Mouse (Mus musculus): ENCODE results near the gene Acsl4. TPM values are rescaled to one million over a fixed set of nuclear protein-coding genes. Genes with fewer than 3 reads are reported as not detected.

Acsl4 gene
- polyA plus RNA-seq, 1 experiment from 2014 or later = 13.5 TPM

GRCm38 (mm10) chrX:142325760-142326159, 64.6 kb downstream of the Acsl4 start:
- Histone ChIP-seq H3K4me1 (ENCODE audit: control insufficient read depth, insufficient read depth, low read length) (no peaks in the 10 kb centered on the region), H3K9me3 (replicated peaks; ENCODE audit: control insufficient read depth, low read length) (no peaks in the 10 kb centered on the region), H3K36me3 (ENCODE audit: control insufficient read depth, insufficient read depth) (no peaks in the 10 kb centered on the region), H3K9ac (ENCODE audit: low read length) (no peak overlapping the region), H3K27ac (ENCODE audit: low read length) (no peak overlapping the region), H3K27me3 (ENCODE audit: control insufficient read depth, insufficient read depth, low read length) (no peaks in the 10 kb centered on the region), H3K4me2 (ENCODE audit: low read depth, low read length) (no peak overlapping the region), H3K4me3 (ENCODE audit: low read length) (no peak overlapping the region)
- 70% methylated on average over 2 of the region's 2 CpGs for WGBS
- no peak for ATAC-seq (replicated peaks; ENCODE audit: extremely low read depth, insufficient read depth, low FRiP score)

DNA sequence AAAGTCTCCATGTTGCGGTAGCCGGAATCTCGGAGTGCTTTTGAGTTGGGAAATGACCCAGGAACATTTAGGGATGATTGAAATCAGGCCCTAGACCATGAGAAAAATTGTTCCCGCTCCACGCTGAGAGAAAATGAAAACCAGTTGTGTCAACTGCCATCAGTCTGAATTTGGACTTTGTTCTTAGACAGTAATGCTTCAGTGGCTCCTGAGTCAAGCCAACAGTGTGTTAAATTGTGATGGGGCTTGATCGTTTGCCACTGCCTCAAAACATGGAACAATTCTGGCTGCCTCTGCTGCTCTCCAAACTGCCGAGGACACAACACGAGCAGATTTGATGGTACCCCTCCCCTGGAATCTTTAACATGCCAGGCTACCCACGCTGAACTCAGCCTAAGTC, 74.2 kb downstream of the Acsl4 start:
- Histone ChIP-seq H3K4me1 (ENCODE audit: control insufficient read depth, insufficient read depth, low read length) (no peaks in the 10 kb centered on the region), H3K4me3 (ENCODE audit: low read length) (no peak overlapping the region), H3K36me3 (ENCODE audit: control insufficient read depth, insufficient read depth) (no peaks in the 10 kb centered on the region), H3K4me2 (ENCODE audit: low read depth, low read length) (no peak overlapping the region), H3K9me3 (replicated peaks; ENCODE audit: control insufficient read depth, low read length) (no peaks in the 10 kb centered on the region), H3K27ac (ENCODE audit: low read length) (no peak overlapping the region), H3K27me3 (ENCODE audit: control insufficient read depth, insufficient read depth, low read length) (no peaks in the 10 kb centered on the region), H3K9ac (ENCODE audit: low read length) (no peak overlapping the region)
- 71% methylated on average over 9 of the region's 9 CpGs for WGBS
- no peak for ATAC-seq (replicated peaks; ENCODE audit: extremely low read depth, insufficient read depth, low FRiP score)

- Histone ChIP-seq H3K9me3 (replicated peaks; ENCODE audit: control insufficient read depth, low read length) (no peaks in the 10 kb centered on the region), H3K36me3 (ENCODE audit: control insufficient read depth, insufficient read depth) (no peaks in the 10 kb centered on the region), H3K4me2 (ENCODE audit: low read depth, low read length) (no peak overlapping the region), H3K4me3 (ENCODE audit: low read length) (no peak overlapping the region), H3K9ac (ENCODE audit: low read length) (no peak overlapping the region), H3K27me3 (ENCODE audit: control insufficient read depth, insufficient read depth, low read length) (no peaks in the 10 kb centered on the region), H3K4me1 (ENCODE audit: control insufficient read depth, insufficient read depth, low read length) (no peaks in the 10 kb centered on the region), H3K27ac (ENCODE audit: low read length) (no peak overlapping the region)
- ATAC-seq (replicated peaks; ENCODE audit: extremely low read depth, insufficient read depth, low FRiP score) = no peak
- WGBS = 70% methylated on average over 8 of the region's 8 CpGs
Observed at GRCm38 (mm10) chrX:142315270-142315669, 75.1 kb downstream of the Acsl4 start.

- Histone ChIP-seq H3K27ac (ENCODE audit: low read length) (no peak overlapping the region), H3K4me1 (ENCODE audit: control insufficient read depth, insufficient read depth, low read length) (no peaks in the 10 kb centered on the region), H3K4me3 (ENCODE audit: low read length) (no peak overlapping the region), H3K36me3 (ENCODE audit: control insufficient read depth, insufficient read depth) (no peaks in the 10 kb centered on the region), H3K9ac (ENCODE audit: low read length) (no peak overlapping the region), H3K4me2 (ENCODE audit: low read depth, low read length) (no peak overlapping the region), H3K9me3 (replicated peaks; ENCODE audit: control insufficient read depth, low read length) (no peaks in the 10 kb centered on the region), H3K27me3 (ENCODE audit: control insufficient read depth, insufficient read depth, low read length) (no peaks in the 10 kb centered on the region)
- 49% methylated on average over 11 of the region's 11 CpGs for WGBS
- ATAC-seq (replicated peaks; ENCODE audit: extremely low read depth, insufficient read depth, low FRiP score) = no peak
Observed at GRCm38 (mm10) chrX:142314307-142315024, 75.9 kb downstream of the Acsl4 start.

GRCm38 (mm10) chrX:142310431-142310830, 79.9 kb downstream of the Acsl4 start:
- no peaks in the 10 kb centered on the region for H3K4me1 ChIP-seq (ENCODE audit: control insufficient read depth, insufficient read depth, low read length)
- 55% methylated on average over 5 of the region's 5 CpGs for WGBS

DNA sequence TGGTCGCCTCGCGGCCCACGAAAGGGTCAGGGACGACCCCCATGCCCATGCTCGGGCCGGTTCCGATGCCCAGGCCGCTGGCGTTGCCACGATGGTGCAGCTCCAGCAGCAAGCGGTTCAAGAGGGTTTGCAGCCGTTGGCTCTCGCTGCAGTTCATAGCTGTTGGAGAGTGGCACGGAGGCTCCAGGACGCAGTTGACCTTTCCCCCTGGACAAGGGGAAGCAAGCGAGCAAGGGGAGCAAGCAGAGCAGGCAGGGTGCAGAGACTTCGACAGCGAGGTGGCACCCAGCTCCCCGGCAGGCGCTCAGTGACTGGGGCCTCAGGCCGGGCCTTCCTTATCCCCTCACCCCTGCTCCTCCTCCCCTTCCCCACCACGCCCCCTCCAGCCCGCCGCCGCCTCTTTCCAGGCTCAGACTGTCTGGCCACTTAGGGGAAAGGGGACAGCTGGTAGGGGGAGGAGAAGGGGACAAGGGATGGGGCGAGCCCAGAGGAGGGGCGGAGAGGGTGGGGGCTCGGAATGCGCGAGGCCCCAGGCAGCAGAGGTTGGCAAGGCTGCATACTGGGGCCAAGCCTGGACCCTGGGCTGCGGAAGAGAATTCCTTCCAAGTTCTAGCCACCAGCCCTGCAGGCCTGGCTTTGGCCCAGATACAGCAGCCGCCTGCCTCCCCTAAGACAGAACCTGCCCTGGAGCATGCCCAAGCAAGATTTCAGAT, 84.3 kb downstream of the Acsl4 start, which contains the start of gene Kcne1l:
Gene Kcne1l (minus strand): TSS at position 426 of the 713 bp plus-strand sequence.
- Histone ChIP-seq H3K9me3 (replicated peaks; ENCODE audit: control insufficient read depth, low read length) (no peaks in the 10 kb centered on the region), H3K9ac (ENCODE audit: low read length) (peak within 1 kb of the TSS; percentile 34; the same call in 1 of the 2 replicates), H3K27ac (ENCODE audit: low read length) (no peak within 1 kb of the TSS), H3K4me3 (ENCODE audit: low read length) (peak within 1 kb of the TSS; percentile 42), H3K27me3 (ENCODE audit: control insufficient read depth, insufficient read depth, low read length) (peaks cover 7% of the 10 kb centered on the region; the same call in 1 of the 2 replicates), H3K4me2 (ENCODE audit: low read depth, low read length) (peak within 1 kb of the TSS; percentile 68), H3K36me3 (ENCODE audit: control insufficient read depth, insufficient read depth) (no peaks in the 10 kb centered on the region), H3K4me1 (ENCODE audit: control insufficient read depth, insufficient read depth, low read length) (no peaks in the 10 kb centered on the region)
- peak; percentile 45; the same call in 1 of the 2 replicates for ATAC-seq (replicated peaks; ENCODE audit: extremely low read depth, insufficient read depth, low FRiP score)
- WGBS = 27% methylated on average over 27 of the region's 33 CpGs

More at GRCm38 (mm10) chrX:142310431-142310830, 79.9 kb downstream of the Acsl4 start:
- Histone ChIP-seq H3K4me3 (ENCODE audit: low read length) (no peak overlapping the region), H3K9ac (ENCODE audit: low read length) (no peak overlapping the region), H3K4me2 (ENCODE audit: low read depth, low read length) (no peak overlapping the region), H3K9me3 (replicated peaks; ENCODE audit: control insufficient read depth, low read length) (no peaks in the 10 kb centered on the region), H3K27me3 (ENCODE audit: control insufficient read depth, insufficient read depth, low read length) (0 out of 2 replicates have a peak, but pooled peaks cover 2% of the 10 kb centered on the region), H3K36me3 (ENCODE audit: control insufficient read depth, insufficient read depth) (no peaks in the 10 kb centered on the region), H3K27ac (ENCODE audit: low read length) (no peak overlapping the region)
- no peak for ATAC-seq (replicated peaks; ENCODE audit: extremely low read depth, insufficient read depth, low FRiP score)

DNA sequence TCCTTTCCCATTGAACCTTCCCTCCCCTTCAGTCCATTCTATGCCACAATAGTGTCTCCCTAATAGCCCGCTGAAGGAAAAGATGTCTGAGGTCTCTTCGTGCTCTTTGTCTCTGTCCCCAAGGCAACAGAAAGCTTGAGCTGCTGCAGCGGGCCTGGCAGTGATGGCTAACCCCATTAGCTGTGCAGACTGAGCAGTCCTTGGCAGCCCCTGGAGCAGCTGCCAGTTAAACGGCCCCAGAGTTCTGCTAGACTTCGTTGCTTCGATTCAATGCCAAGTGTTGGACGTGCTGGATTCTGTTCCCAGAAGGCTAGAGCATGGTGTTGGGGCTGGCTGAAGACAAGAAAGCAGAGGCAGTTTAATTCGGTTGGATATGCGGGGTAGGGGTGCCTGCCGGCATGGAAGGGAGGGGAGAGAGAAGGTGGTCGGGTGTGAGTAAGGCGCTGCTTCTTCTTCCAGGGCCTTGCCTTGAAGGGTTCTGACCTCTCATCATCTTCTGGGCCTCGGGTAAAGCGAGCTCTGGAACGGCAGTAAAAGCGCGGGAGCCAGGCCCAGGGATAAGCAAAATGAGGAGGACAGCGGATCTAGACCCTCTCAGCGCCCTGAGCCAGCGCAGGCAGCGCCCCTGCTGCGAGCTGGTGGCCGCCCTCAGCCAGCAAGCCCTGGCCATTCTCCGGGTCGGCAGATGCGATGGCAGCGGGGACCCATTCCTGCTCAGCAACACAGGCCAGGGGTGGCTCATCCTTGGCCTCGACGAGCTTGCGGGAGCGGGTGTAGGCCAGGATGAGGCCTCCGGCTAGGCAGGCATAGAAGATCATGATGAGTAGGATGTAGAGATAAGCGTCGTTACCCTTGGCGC, 85.1 kb downstream of the Acsl4 start:
- H3K4me3 ChIP-seq (ENCODE audit: low read length) = peak overlapping the region; percentile 42

DNA sequence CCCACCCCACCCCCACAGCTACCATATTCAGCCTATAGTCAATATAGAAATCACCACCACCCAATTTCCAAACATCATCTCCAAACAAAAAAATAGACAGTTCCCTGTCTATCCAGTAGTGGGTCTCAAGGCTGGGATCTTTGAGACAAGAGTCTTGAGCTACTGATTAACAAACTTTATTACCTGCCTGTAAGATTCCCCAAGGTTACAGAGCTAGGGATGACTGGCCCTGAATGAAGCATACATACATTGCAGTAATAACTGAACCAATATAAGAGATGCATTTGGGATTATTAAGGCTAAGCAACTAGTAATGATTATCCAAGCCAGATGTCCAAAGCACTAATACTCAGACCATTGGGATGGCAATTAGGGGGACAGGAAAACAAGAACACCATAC, 85.7 kb downstream of the Acsl4 start:
- Histone ChIP-seq H3K36me3 (ENCODE audit: control insufficient read depth, insufficient read depth) (no peaks in the 10 kb centered on the region), H3K4me2 (ENCODE audit: low read depth, low read length) (no peak overlapping the region)
- no peak for ATAC-seq (replicated peaks; ENCODE audit: extremely low read depth, insufficient read depth, low FRiP score)

More for the DNA sequence above, 85.1 kb downstream of the Acsl4 start:
- no peak for ATAC-seq (replicated peaks; ENCODE audit: extremely low read depth, insufficient read depth, low FRiP score)
- no peaks in the 10 kb centered on the region for H3K36me3 ChIP-seq (ENCODE audit: control insufficient read depth, insufficient read depth)
- peaks cover 7% of the 10 kb centered on the region; the same call in 1 of the 2 replicates for H3K27me3 ChIP-seq (ENCODE audit: control insufficient read depth, insufficient read depth, low read length)
- peak overlapping the region; percentile 34; the same call in 1 of the 2 replicates for H3K9ac ChIP-seq (ENCODE audit: low read length)
- H3K27ac ChIP-seq (ENCODE audit: low read length) = no peak overlapping the region
- no peaks in the 10 kb centered on the region for H3K4me1 ChIP-seq (ENCODE audit: control insufficient read depth, insufficient read depth, low read length)
- WGBS = 39% methylated on average over 35 of the region's 35 CpGs
- no peaks in the 10 kb centered on the region for H3K9me3 ChIP-seq (replicated peaks; ENCODE audit: control insufficient read depth, low read length)
- peak overlapping the region; percentile 68 for H3K4me2 ChIP-seq (ENCODE audit: low read depth, low read length)

More for the DNA sequence above, 85.7 kb downstream of the Acsl4 start:
- Histone ChIP-seq H3K27ac (ENCODE audit: low read length) (no peak overlapping the region), H3K9me3 (replicated peaks; ENCODE audit: control insufficient read depth, low read length) (no peaks in the 10 kb centered on the region), H3K9ac (ENCODE audit: low read length) (no peak overlapping the region), H3K4me1 (ENCODE audit: control insufficient read depth, insufficient read depth, low read length) (no peaks in the 10 kb centered on the region), H3K27me3 (ENCODE audit: control insufficient read depth, insufficient read depth, low read length) (peaks cover 7% of the 10 kb centered on the region; the same call in 1 of the 2 replicates), H3K4me3 (ENCODE audit: low read length) (no peak overlapping the region)

All from heart, embryonic 16.5 days (tissue).